Mouse (Mus musculus) heart, postnatal 0 days (tissue): ENCODE data around the gene Srsf1.

Source experiments
- CTCF ChIP-seq: IDR thresholded peaks from 2 replicates; pipeline ENCODE4 v1.5.1; 2016; ENCODE audit warnings: antibody characterized with exemption, control low read depth, low read depth
- EP300 ChIP-seq: IDR thresholded peaks from 2 replicates; pipeline ENCODE4 v1.6.1; 2016; ENCODE audit warnings: antibody characterized with exemption, low read depth

GRCm38 (mm10) chr11:88048961-88049670 lies 1.9 kb downstream of the Srsf1 start:
- no peak for TF ChIP-seq CTCF
- TF ChIP-seq EP300, result no peak
